Mouse (Mus musculus): ENCODE measurements around the gene 4930519P11Rik. TPM values are rescaled to one million over a fixed set of nuclear protein-coding genes. Genes with fewer than 3 reads are reported as not detected.

The 4930519P11Rik gene
- polyA plus RNA-seq, 1 experiment from 2014 or later: not detected

Other genes starting within 250 kb of the 4930519P11Rik start
- gene Cdk5rap1, start 240.4 kb downstream of the 4930519P11Rik start, polyA plus RNA-seq (2015; fragmentation: Nextera tagmentation; extraction: Ambion mirVana): 16.9 and 18.1 TPM in 2 replicates
- 4.6 and 5.0 TPM in 2 replicates for gene Snta1, start 205.3 kb downstream of the 4930519P11Rik start, polyA plus RNA-seq (2015; fragmentation: Nextera tagmentation; extraction: Ambion mirVana)
- gene Cbfa2t2, start 177.0 kb downstream of the 4930519P11Rik start, polyA plus RNA-seq (2015; fragmentation: Nextera tagmentation; extraction: Ambion mirVana): 25.4 and 26.3 TPM in 2 replicates
- gene 1700003F12Rik, start 66.4 kb downstream of the 4930519P11Rik start, polyA plus RNA-seq (2015; fragmentation: Nextera tagmentation; extraction: Ambion mirVana): 0.52 and 0.57 TPM in 2 replicates
- gene Actl10, start 61.7 kb downstream of the 4930519P11Rik start, polyA plus RNA-seq (2015; fragmentation: Nextera tagmentation; extraction: Ambion mirVana): 0.15 TPM in 1 of 2 replicates, not detected in the other
- gene Necab3, start 54.5 kb downstream of the 4930519P11Rik start, polyA plus RNA-seq (2015; fragmentation: Nextera tagmentation; extraction: Ambion mirVana): 1.2 TPM in 2 replicates
- gene E2f1, start 43.5 kb downstream of the 4930519P11Rik start, polyA plus RNA-seq (2015; fragmentation: Nextera tagmentation; extraction: Ambion mirVana): 16.7 and 18.7 TPM in 2 replicates
- gene Pxmp4, start 9.7 kb downstream of the 4930519P11Rik start, polyA plus RNA-seq (2015; fragmentation: Nextera tagmentation; extraction: Ambion mirVana): 28.0 and 32.9 TPM in 2 replicates
- gene Zfp341, start 140 bp downstream of the 4930519P11Rik start, polyA plus RNA-seq (2015; fragmentation: Nextera tagmentation; extraction: Ambion mirVana): 0.69 and 1.0 TPM in 2 replicates
- gene Chmp4b, start 38.3 kb upstream of the 4930519P11Rik start, polyA plus RNA-seq (2015; fragmentation: Nextera tagmentation; extraction: Ambion mirVana): 36.3 and 36.4 TPM in 2 replicates
- gene Gm14214, start 156.6 kb upstream of the 4930519P11Rik start, polyA plus RNA-seq (2015; fragmentation: Nextera tagmentation; extraction: Ambion mirVana): not detected in 2 replicates
- 31.6 and 34.6 TPM in 2 replicates for gene Raly, start 177.7 kb upstream of the 4930519P11Rik start, polyA plus RNA-seq (2015; fragmentation: Nextera tagmentation; extraction: Ambion mirVana)
- gene a, start 178.0 kb upstream of the 4930519P11Rik start, polyA plus RNA-seq (2015; fragmentation: Nextera tagmentation; extraction: Ambion mirVana): 0.63 and 0.73 TPM in 2 replicates

Data from intestine, embryonic 15.5 days (tissue).